Mouse (Mus musculus) C2C12 (cell line): ENCODE results near the gene Nap1l5. TPM values are rescaled to one million over a fixed set of nuclear protein-coding genes. Genes with fewer than 3 reads are reported as not detected.

Experiments
- H3K27me3 ChIP-seq: one replicate; pipeline ENCODE4 v1.6.1; 2011; ENCODE audit not compliant: control insufficient read depth, insufficient read depth, insufficient read length
- H3K36me3 ChIP-seq: one replicate; pipeline ENCODE4 v1.6.1; 2011; ENCODE audit not compliant: control insufficient read depth, insufficient read depth
- H3K4me3 ChIP-seq: one replicate; pipeline ENCODE4 v1.5.1; 2011; ENCODE audit warnings: mild to moderate bottlenecking, control low read depth; ENCODE audit not compliant: poor library complexity, insufficient read depth, severe bottlenecking
- H3K79me2 ChIP-seq: one replicate; pipeline ENCODE4 v1.6.1; 2011; ENCODE audit not compliant: control insufficient read depth, insufficient read depth
- H3K79me3 ChIP-seq: one replicate; pipeline ENCODE4 v1.6.1; 2011; ENCODE audit warnings: low read depth, control low read depth
- H3ac ChIP-seq: one replicate; pipeline ENCODE3; 2011; ENCODE audit warnings: low read depth; ENCODE audit not compliant: control insufficient read depth, insufficient read length
- CEBPB ChIP-seq: IDR thresholded peaks from one replicate; pipeline ENCODE4 v1.6.1; 2011; ENCODE audit warnings: low read depth, mild to moderate bottlenecking, control low read depth, moderate library complexity
- CTCF ChIP-seq: IDR thresholded peaks from one replicate; pipeline ENCODE4 v1.5.1; 2011; ENCODE audit not compliant: control insufficient read depth, insufficient read depth, insufficient read length
- FOSL1 ChIP-seq: IDR thresholded peaks from one replicate; pipeline ENCODE4 v1.8.0; 2011; ENCODE audit warnings: mild to moderate bottlenecking, low read length; ENCODE audit not compliant: poor library complexity, insufficient read depth, severe bottlenecking
- MAX ChIP-seq: IDR thresholded peaks from one replicate; pipeline ENCODE4 v1.6.1; 2011; ENCODE audit warnings: mild to moderate bottlenecking, control low read depth
- MYOD1 ChIP-seq: IDR thresholded peaks from one replicate; pipeline ENCODE4 v1.6.1; 2011; ENCODE audit warnings: low read depth; ENCODE audit not compliant: control insufficient read depth, insufficient read length
- MYOG ChIP-seq: IDR thresholded peaks from one replicate; pipeline ENCODE4 v1.6.1; 2011; ENCODE audit not compliant: control insufficient read depth, insufficient read length; ENCODE audit errors: extremely low read depth
- USF1 ChIP-seq: IDR thresholded peaks from one replicate; pipeline ENCODE4 v1.6.1; 2011; ENCODE audit warnings: low read depth, mild to moderate bottlenecking, control low read depth, moderate library complexity
- polyA plus RNA-seq: library from polyadenylated mRNA; unstranded; fragments of >200 nt; fragmentation: generic; extraction: Trizol; gene quantifications from one replicate; pipeline ENCODE4 v1.2.1, GENCODE M21; 2012; ENCODE audit warnings: missing spikeins

Nap1l5 gene
- polyA plus RNA-seq, 1 experiment = 0.04 TPM

GRCm38 (mm10) chr6:58942276-58942675 lies 35.4 kb upstream of the Nap1l5 start:
- TF ChIP-seq CEBPB (no peak), USF1 (no peak), MYOG (no peak), MAX (no peak), FOSL1 (no peak), MYOD1 (no peak), CTCF (no peak)
- H3K79me2 ChIP-seq = no peaks in the 10 kb centered on the region
- no peaks in the 10 kb centered on the region for H3K79me3 ChIP-seq
- H3ac ChIP-seq = no peak overlapping the region
- H3K4me3 ChIP-seq = no peak overlapping the region
- no peaks in the 10 kb centered on the region for H3K36me3 ChIP-seq
- no peaks in the 10 kb centered on the region for H3K27me3 ChIP-seq

- Histone ChIP-seq H3K4me3 (no peak overlapping the region), H3K27me3 (no peaks in the 10 kb centered on the region), H3K79me3 (no peaks in the 10 kb centered on the region), H3ac (no peak overlapping the region), H3K79me2 (no peaks in the 10 kb centered on the region), H3K36me3 (no peaks in the 10 kb centered on the region)
- no peak for TF ChIP-seq MYOD1
- TF ChIP-seq FOSL1 = no peak
- no peak for TF ChIP-seq USF1
- TF ChIP-seq MAX = no peak
- TF ChIP-seq CEBPB = no peak
- TF ChIP-seq CTCF = no peak
- no peak for TF ChIP-seq MYOG
These were observed 30.9 kb upstream of the Nap1l5 start for GRCm38 (mm10) chr6:58937726-58938125.

GRCm38 (mm10) chr6:58934144-58934543 lies 27.3 kb upstream of the Nap1l5 start:
- Histone ChIP-seq H3ac (no peak overlapping the region), H3K27me3 (no peaks in the 10 kb centered on the region), H3K79me3 (no peaks in the 10 kb centered on the region), H3K36me3 (no peaks in the 10 kb centered on the region), H3K79me2 (no peaks in the 10 kb centered on the region), H3K4me3 (no peak overlapping the region)
- TF ChIP-seq MYOD1 (no peak), MAX (no peak), MYOG (no peak), USF1 (no peak), CTCF (no peak), CEBPB (no peak), FOSL1 (no peak)

GRCm38 (mm10) chr6:58933189-58933913 lies 26.5 kb upstream of the Nap1l5 start:
- H3K79me2 ChIP-seq = no peaks in the 10 kb centered on the region

GRCm38 (mm10) chr6:58932515-58933188 lies 25.8 kb upstream of the Nap1l5 start:
- H3K4me3 ChIP-seq = no peak overlapping the region
- H3ac ChIP-seq = no peak overlapping the region
- no peaks in the 10 kb centered on the region for H3K27me3 ChIP-seq
- no peaks in the 10 kb centered on the region for H3K79me2 ChIP-seq
- no peaks in the 10 kb centered on the region for H3K36me3 ChIP-seq
- no peaks in the 10 kb centered on the region for H3K79me3 ChIP-seq
- no peak for TF ChIP-seq CEBPB
- TF ChIP-seq MYOG = no peak
- TF ChIP-seq MAX = no peak
- no peak for TF ChIP-seq USF1
- no peak for TF ChIP-seq CTCF
- no peak for TF ChIP-seq FOSL1
- TF ChIP-seq MYOD1 = no peak

More at GRCm38 (mm10) chr6:58933189-58933913, 26.5 kb upstream of the Nap1l5 start:
- no peak overlapping the region for H3K4me3 ChIP-seq
- no peak overlapping the region for H3ac ChIP-seq
- no peaks in the 10 kb centered on the region for H3K79me3 ChIP-seq
- TF ChIP-seq CEBPB (no peak), CTCF (no peak), MAX (no peak), USF1 (no peak), MYOD1 (no peak), MYOG (no peak), FOSL1 (no peak)
- no peaks in the 10 kb centered on the region for H3K36me3 ChIP-seq
- H3K27me3 ChIP-seq = no peaks in the 10 kb centered on the region
